Mouse (Mus musculus): Measurements from ENCODE around the gene Msh4. TPM values are rescaled to one million over a fixed set of nuclear protein-coding genes. Genes with fewer than 3 reads are reported as not detected.

The Msh4 gene
- 0.03 TPM in 1 of 2 replicates, not detected in the other for polyA plus RNA-seq (2012; rRNA removed)

DNA sequence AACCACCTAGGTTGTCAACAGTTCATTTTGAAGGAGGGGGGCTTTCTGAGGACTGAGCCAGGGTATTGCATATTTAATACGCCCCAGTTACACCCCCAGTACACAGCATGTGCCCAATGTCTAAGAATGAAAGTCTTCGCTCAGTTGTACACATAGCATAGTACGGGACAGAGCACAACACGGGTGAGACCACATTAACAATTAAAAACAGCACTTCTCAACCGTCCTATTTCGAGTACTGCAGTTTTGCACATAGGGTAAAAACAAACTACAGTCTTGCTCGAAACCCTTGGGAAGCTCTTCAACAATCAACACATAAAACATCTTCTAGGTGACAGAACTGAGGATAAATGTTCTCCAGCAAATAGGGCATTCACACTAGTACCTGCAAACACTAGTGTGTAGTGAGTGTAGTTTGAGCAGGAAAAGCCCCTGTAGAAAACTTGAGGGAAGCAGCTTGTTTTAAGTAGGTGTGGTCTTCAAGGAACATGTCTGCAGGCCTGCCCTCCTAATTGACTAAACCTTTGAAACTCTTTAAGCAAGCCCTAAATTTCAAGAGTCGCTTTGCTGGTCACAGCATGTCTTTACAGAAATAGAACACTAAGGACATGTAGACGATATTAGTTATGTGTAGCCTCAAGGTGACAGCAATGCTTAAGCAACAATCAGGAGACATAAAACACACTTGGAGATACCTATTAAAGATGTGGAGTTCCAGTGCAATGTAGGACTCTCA, at the start of gene Msh4:
Gene Msh4, minus strand, starts transcription at position 3 of the 736 bp plus-strand sequence.
- no peak for DNase-seq (ENCODE audit: low spot score)

- DNase-seq (ENCODE audit: low spot score) = no peak
These were observed 42.2 kb upstream of the Msh4 start for GRCm38 (mm10) chr3:153948176-153948575.

- DNase-seq (ENCODE audit: low spot score) = no peak
These were observed 41.3 kb upstream of the Msh4 start for GRCm38 (mm10) chr3:153947271-153947670.

GRCm38 (mm10) chr3:153944335-153944990, 38.5 kb upstream of the Msh4 start, which contains the start of gene Acadm:
Gene Acadm, minus strand, starts transcription at chr3:153944632.
- DNase-seq (ENCODE audit: low spot score) = peak; percentile 94

DNA sequence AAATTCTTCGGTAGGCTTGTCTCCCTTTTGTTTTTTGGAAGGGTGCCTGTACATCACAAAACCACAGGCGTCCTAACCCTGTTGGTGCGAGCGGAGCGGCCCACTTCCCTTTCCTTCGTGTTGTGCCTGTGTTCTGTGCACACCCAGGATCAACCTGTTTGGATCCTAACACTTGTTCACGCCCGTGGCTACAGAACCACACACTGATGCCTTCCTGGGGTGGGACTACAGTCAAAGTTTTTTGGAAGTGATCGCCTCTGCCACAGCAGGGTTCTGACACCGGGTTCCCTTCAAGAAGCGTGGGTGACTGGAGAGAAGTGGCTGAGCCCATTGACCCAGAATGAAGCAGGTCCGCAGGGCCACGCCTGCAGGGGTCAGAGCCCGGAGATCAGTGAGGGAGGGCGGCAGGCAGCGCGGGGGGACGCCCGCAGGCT, 38.0 kb upstream of the Msh4 start:
- DNase-seq (ENCODE audit: low spot score) = no peak

DNA sequence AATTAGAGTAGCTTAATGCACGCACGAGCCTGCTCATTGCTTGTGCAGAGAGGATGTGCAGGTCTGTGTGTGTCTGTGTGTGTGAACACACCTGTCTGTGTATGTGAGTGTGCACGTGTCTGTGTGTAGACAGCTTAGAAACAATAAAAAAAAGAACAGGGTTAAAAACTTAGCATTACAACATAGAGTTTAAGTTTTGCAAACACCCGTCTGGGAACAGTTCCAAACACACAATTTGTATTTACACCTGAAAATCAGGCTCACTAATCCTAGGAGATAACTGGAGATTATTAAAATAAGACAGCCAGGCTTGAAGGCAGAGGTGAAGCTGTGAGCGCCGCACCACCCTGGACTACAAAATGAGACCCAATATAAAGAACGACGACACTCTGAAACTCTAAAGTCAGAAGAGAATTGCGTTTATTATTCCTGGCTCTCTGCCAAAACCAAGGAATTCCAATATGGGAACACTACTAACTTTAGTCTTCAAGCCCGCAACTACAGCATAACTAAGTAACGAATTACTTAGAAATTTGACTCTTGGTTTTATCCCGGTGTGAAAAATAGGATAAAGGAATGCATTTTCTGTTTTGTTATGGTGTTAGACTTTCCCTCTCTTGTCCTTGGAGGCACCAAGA, 37.2 kb upstream of the Msh4 start:
- DNase-seq (ENCODE audit: low spot score) = no peak

DNA sequence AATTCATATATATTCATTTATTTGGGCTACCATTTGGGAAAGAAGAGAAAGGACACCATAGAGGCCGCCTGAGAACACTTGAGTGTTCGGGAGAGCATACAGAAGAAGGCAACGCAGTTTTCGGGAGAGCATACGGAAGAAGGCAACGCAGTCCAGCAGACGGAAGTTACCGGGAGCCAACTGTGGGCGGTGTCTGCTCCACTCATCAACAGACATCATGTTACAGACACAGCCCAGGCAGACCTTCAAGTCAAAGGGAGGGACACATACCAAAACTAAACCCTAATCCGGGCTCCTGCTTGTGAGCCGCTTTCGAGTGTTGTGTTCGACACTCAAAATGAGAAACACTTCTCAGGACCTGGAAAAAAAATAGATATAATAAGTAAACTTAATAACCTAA, 35.7 kb upstream of the Msh4 start:
- no peak for DNase-seq (ENCODE audit: low spot score)

DNA sequence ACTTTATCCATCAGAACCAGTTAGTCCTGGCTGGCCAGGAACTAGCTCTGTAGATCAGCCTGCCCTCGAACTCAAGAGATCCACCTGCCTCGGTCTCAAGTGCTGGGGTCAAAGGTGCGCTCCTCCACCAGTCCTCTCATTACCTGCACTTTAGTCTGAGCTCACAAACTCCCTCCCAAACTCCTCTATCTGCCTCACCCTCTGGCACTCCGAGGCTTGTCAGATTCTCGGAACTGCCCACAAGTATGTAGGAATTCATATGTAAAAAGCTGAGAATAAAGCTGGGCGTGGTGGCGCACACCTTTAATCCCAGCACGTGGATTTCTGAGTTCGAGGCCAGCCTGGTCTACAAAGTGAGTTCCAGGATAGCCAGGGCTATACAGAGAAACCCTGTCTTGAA, 34.5 kb upstream of the Msh4 start:
- no peak for DNase-seq (ENCODE audit: low spot score)

DNA sequence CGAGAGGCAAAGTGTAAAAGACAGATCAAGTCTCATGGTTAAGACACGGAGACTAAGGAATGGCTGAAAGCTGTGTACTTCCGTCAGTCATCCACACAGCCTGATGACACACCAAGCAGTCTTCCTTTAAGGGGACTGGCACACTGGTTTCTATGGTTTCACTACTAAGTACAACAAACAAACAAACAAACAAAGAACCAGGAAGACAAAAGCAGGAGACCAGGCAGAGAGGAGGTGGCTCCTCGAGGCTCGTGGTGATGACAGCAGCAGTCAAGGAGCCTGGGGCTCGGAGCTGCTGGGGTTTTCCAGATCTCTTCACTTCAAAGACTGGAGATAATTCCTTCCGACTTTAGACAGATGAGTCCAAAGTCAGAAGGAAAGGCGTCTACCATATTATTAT, 34.1 kb upstream of the Msh4 start:
- no peak for DNase-seq (ENCODE audit: low spot score)

DNA sequence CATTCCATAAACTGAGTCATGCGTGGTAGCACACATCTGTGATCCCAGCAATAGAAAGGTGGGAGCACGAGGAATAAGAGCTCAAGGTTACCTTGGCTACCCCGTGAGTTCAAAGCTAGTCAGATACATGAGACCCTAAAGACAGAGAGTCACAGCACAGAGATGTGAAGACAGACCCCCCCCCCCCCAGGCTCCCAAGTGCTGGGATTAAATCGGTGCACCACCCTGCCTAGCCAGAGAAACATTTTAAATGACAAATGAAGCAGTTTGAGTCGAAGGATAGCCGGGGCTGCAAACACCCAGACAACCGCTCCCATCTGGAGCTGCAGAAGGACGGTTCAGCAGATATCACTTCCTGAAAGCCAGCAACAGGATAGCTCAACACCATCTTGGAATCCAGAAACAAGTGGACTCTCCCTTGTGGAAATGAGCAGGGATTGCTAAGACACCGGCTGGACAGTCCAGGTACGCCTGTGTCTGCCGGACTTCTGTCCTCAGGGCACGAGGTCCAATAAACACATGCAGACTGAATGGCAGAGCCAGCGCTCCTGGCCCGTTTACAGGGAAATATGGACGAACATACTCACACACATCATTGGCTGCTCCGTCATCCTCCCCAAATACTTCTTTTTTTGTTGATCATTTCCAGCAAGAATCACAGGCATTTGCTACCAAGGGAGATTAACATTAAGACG, 31.3 kb upstream of the Msh4 start:
- DNase-seq (ENCODE audit: low spot score) = no peak

DNA sequence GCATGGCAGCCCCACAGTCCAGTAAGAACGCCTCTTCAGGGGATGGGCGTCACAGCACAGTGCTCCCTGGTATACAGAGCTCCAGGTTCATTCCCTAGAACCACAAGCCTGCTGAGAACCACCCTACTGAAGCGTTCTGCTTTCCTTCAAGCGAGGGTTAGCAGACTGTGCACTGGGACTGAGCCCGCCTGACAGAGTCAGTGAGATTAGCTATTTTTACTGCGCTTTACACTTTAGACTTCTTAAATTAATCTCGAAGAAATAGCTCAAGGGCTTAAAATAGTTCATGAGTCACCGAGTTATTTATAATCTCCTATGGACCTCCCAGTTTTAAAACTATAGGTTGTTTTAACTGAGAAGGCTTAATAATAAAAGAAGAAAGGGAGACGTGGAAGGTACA, 29.9 kb upstream of the Msh4 start:
- DNase-seq (ENCODE audit: low spot score) = no peak

GRCm38 (mm10) chr3:153932461-153932860, 26.5 kb upstream of the Msh4 start:
- DNase-seq (ENCODE audit: low spot score) = no peak

DNA sequence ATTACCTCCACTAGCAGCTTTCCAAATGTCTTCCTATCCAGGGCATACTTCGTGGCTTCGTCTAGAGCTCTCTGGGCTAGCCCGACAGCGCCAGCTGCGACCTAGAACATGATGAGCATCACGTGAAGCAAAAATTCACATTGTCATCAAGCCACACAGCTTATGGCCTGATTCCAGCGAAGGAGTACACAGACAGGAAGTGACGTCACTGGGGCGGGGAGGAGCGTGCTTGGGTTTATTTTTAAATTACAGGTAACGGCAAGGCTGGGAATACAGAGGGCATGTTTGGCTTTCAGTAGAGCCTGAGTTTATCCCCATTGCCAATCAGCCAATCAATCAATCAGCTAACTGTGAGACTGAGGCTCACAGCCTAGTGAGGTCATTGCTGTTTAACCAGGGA, 23.6 kb upstream of the Msh4 start:
- no peak for DNase-seq (ENCODE audit: low spot score)

DNA sequence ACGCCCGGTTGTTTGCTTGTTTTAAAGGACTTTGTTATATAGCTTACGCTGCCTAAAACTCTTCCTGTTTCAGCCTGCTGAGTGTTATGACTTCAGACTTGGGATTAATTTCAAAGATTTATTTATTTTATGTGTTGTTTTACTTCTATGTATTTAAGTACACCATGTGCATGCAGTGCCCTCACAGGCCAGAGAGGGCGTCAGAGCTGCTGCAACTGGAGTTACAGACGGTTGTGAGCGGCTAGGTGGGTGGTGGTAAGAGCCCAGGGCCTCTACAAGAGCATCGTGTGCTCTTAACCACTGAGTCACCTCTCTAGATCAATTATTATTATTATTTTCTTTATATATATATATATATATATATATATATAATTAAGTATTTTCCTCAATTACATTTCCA, 20.4 kb upstream of the Msh4 start:
- DNase-seq (ENCODE audit: low spot score) = no peak

GRCm38 (mm10) chr3:153921147-153921910, 15.4 kb upstream of the Msh4 start:
- no peak for DNase-seq (ENCODE audit: low spot score)

- no peak for DNase-seq (ENCODE audit: low spot score)
These were observed 11.3 kb upstream of the Msh4 start for GRCm38 (mm10) chr3:153917200-153917599.

GRCm38 (mm10) chr3:153913510-153914243, 7.7 kb upstream of the Msh4 start:
- no peak for DNase-seq (ENCODE audit: low spot score)

DNA sequence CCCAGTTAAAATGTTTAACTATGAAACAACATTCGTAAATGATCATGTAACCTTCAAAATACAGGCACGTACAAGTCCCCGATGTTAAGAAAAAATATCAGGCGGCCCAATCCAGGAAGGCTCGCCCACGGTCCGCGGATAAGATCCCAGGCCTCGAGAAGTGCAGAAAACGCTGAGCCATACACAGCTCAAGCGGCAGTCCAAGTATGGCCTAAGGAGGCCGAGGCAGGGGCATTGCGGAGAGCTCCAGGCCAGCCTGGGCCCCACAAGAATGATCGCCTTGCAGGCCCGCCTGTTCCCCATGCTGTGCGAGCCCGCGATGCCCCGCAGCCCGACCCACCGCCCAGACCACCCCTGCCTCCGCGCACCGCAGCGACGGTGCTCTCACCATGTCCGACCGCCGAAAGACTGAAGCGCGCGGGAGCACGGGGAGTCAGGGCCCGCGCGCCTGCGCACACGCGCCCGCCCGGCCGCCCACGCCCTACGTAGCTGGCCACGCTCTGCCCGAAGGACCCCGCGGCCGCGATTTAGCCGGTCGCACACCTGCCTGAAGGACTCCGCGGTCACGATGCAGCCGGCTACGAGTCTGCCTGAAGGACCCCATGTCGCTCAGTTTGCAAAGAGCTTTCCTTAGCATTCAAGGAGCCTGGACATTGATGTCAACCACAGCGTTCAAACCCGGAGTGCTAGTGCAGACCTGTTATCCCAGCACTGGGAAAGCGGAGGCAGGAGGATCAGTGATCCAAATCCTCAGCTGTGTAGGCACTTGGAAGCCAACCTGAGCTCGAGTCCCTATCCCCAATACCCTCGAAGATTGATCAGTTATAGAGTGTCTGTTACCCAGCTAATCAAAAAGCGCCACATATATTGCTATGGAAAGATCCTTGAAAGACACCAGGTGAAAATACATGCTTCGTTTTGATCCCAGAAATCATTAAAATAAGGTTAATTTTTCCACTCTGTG, 6.9 kb upstream of the Msh4 start, which contains the start of gene Rabggtb:
Gene Rabggtb, minus strand, starts transcription at position 464 of the 964 bp plus-strand sequence.
- peak; percentile 90 for DNase-seq (ENCODE audit: low spot score)

GRCm38 (mm10) chr3:153911882-153912440, 6.0 kb upstream of the Msh4 start:
- no peak for DNase-seq (ENCODE audit: low spot score)
